Comparison of ENCODE assay signal across 19 mouse cellular contexts in the genomic region with DNA sequence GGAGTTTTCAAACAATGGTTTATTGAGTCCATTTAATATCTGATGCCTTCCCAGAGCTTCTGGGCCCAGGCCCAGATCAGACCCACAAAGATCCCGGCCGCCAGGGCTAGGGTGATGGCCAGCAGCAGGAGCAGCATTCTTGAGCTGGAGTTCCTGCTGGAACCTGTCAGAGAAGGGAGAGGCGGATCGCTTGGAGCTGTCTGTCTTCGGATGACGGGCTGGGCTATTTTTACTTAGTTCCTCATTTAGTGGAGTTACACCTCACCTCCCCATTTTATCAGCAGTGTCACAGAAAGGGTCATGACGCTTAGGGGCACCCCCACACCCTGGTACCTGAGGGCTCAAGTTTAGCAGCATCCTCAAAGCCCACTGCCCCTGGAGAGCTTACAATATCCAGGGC. TPM values are rescaled to one million over a fixed set of nuclear protein-coding genes. Genes with fewer than 3 reads are reported as not detected.
DNase-seq lines count a peak whose midpoint lies in the region; ATAC-seq lines count a peak whose summit lies in the region.
"Had no signal": no experiment of that assay in that cellular context is flagged by ENCODE, and none has a peak within 500 bp of the region (broad histone marks: within the 10 kb centered on the region; RNA-seq: fewer than 3 reads in every experiment).

No protein-coding gene starts in this region.

- peaks cover 25 to 39% of the 10 kb centered on the region in 2 experiments for H3K4me1 ChIP-seq in heart, embryonic 14.5 days (ENCODE audit: control insufficient read depth in 2 of 2, insufficient read depth in 2 of 2, low read length in 2 of 2)
- H3K4me1 ChIP-seq: neural tube, embryonic 12.5 days had no signal

- H3K27me3 ChIP-seq in heart, embryonic 14.5 days (ENCODE audit: control insufficient read depth, insufficient read depth, low read length), result no peaks in the 10 kb centered on the region
- H3K27me3 ChIP-seq: lung, embryonic 15.5 days; midbrain, embryonic 15.5 days; neural tube, embryonic 12.5 days had no signal

- no peak for DNase-seq in heart, postnatal 25 days (ENCODE audit: low spot score)
- peak; percentile 52 to 63 for DNase-seq in B cell, adult 2 months
- DNase-seq in Muller cell, postnatal 12 days (ENCODE audit: inconsistent ontology term), result peak; percentile 30
- DNase-seq in neural tube, embryonic 10.5 days (ENCODE audit: extremely low spot score, low spot score), result no peak
- no peak for DNase-seq in kidney, postnatal 10 days
- DNase-seq: adrenal gland, adult 8-10 months; cerebellum, adult 9-11 months; kidney, postnatal 14 days; spleen, adult 18-20 months had no signal

- H3K9ac ChIP-seq in heart, embryonic 14.5 days (ENCODE audit: low read length), result peak overlapping the region; percentile 35
- H3K9ac ChIP-seq: lung, embryonic 15.5 days; midbrain, embryonic 15.5 days; neural tube, embryonic 12.5 days had no signal

- no peak overlapping the region; the same call in 1 of the 2 replicates for H3K4me2 ChIP-seq in heart, embryonic 14.5 days (ENCODE audit: low read length)
- H3K4me2 ChIP-seq: lung, embryonic 15.5 days; midbrain, embryonic 15.5 days; neural tube, embryonic 12.5 days had no signal

- no peaks in the 10 kb centered on the region for H3K36me3 ChIP-seq in heart, embryonic 14.5 days (ENCODE audit: control insufficient read depth, insufficient read depth, low read length)
- H3K36me3 ChIP-seq: lung, embryonic 15.5 days; midbrain, embryonic 15.5 days had no signal

- intact Hi-C loops in heart, postnatal 25 days (cut with DNase I), result no loop called here

- H3K27ac ChIP-seq in heart, embryonic 14.5 days (replicated peaks in 1 of 2; ENCODE audit: control insufficient read depth in 1 of 2, insufficient read depth in 1 of 2, low read depth in 2 of 2, low read length in 2 of 2), result peak overlapping the region; percentile 67 to 71
- H3K27ac ChIP-seq: lung, embryonic 15.5 days; midbrain, embryonic 15.5 days; neural tube, embryonic 12.5 days had no signal

- H3K9me3 ChIP-seq in heart, embryonic 14.5 days (ENCODE audit: control insufficient read depth, low read length), result no peaks in the 10 kb centered on the region
- H3K9me3 ChIP-seq: lung, embryonic 15.5 days; midbrain, embryonic 15.5 days; neural tube, embryonic 12.5 days had no signal

- no peak for ATAC-seq in heart, embryonic 14.5 days (ENCODE audit: insufficient number of reproducible peaks, insufficient read depth, low FRiP score, low read depth)
- peak; percentile 31; the same call in 1 of the 2 replicates for ATAC-seq in megakaryocyte-erythroid progenitor cell, adult 5-6 weeks (replicated peaks; ENCODE audit: low FRiP score, low TSS enrichment, poor library complexity, severe bottlenecking)
- ATAC-seq: midbrain, embryonic 15.5 days had no signal

- 16% methylated on average over 7 of the region's 7 CpGs for WGBS in heart, embryonic 14.5 days

- H3K4me3 ChIP-seq in heart, embryonic 14.5 days (ENCODE audit: control insufficient read depth in 1 of 2, insufficient read depth in 1 of 2, low read depth in 1 of 2, low read length in 2 of 2), result no peak overlapping the region
- H3K4me3 ChIP-seq: lung, embryonic 15.5 days; midbrain, embryonic 15.5 days; neural tube, embryonic 12.5 days had no signal

RNA-seq across cellular contexts. Expression of gene Zp1, which starts 6.1 kb away (rescaled TPM):
- polyA plus RNA-seq in heart, embryonic 14.5 days (2014; fragmentation: Nextera tagmentation; extraction: Ambion mirVana), result not detected in 2 replicates
- not detected for total RNA-seq in heart, postnatal 25 days (2021)
- not detected in 2 replicates for total RNA-seq in megakaryocyte-erythroid progenitor cell, adult 5-6 weeks (2014; fragmentation: Nextera tagmentation)
- not detected in 2 replicates for total RNA-seq in megakaryocyte-erythroid progenitor cell, adult 5-6 weeks (2017)
- total RNA-seq: adrenal gland, adult 8-10 months; heart, postnatal 10 days; layer of hippocampus, postnatal 10 days; left cerebral cortex, postnatal 25 days; liver, adult 2 months had no signal
- polyA plus RNA-seq: intestine, embryonic 14.5 days; liver, adult 2 months; lung, embryonic 15.5 days; neural tube, embryonic 12.5 days had no signal

RNA-seq across cellular contexts. Expression of gene Prpf19, which starts 19.3 kb away (rescaled TPM):
- polyA plus RNA-seq in heart, embryonic 14.5 days (2014; fragmentation: Nextera tagmentation; extraction: Ambion mirVana), result 32.0 and 35.3 TPM in 2 replicates
- 100 to 1,000 TPM; 213 to 229 TPM for total RNA-seq in heart, postnatal 25 days (2021)
- total RNA-seq in megakaryocyte-erythroid progenitor cell, adult 5-6 weeks (2014; fragmentation: Nextera tagmentation), result 148 and 173 TPM in 2 replicates
- 145 and 393 TPM in 2 replicates for total RNA-seq in megakaryocyte-erythroid progenitor cell, adult 5-6 weeks (2017)

RNA-seq across cellular contexts. Expression of gene Ptgdr2, which starts 22.7 kb away (rescaled TPM):
- polyA plus RNA-seq in heart, embryonic 14.5 days (2014; fragmentation: Nextera tagmentation; extraction: Ambion mirVana), result 0.07 and 0.22 TPM in 2 replicates
- under 1 TPM in 1 of 2 experiments, not detected in 1; 0.08 TPM for total RNA-seq in heart, postnatal 25 days (2021)
- not detected in 2 replicates for total RNA-seq in megakaryocyte-erythroid progenitor cell, adult 5-6 weeks (2014; fragmentation: Nextera tagmentation)
- not detected in 2 replicates for total RNA-seq in megakaryocyte-erythroid progenitor cell, adult 5-6 weeks (2017)
- total RNA-seq: liver, adult 2 months had no signal
- polyA plus RNA-seq: intestine, embryonic 14.5 days; liver, adult 2 months; neural tube, embryonic 12.5 days had no signal

RNA-seq across cellular contexts. Expression of gene Tmem109, which starts 32.5 kb away (rescaled TPM):
- polyA plus RNA-seq in heart, embryonic 14.5 days (2014; fragmentation: Nextera tagmentation; extraction: Ambion mirVana), result 92.4 and 94.5 TPM in 2 replicates
- 10 to 100 TPM; 82.8 to 87.8 TPM for total RNA-seq in heart, postnatal 25 days (2021)
- total RNA-seq in megakaryocyte-erythroid progenitor cell, adult 5-6 weeks (2014; fragmentation: Nextera tagmentation), result 23.4 and 41.0 TPM in 2 replicates
- total RNA-seq in megakaryocyte-erythroid progenitor cell, adult 5-6 weeks (2017), result 11.1 and 21.7 TPM in 2 replicates

RNA-seq across cellular contexts. Expression of gene Ccdc86, which starts 34.8 kb away (rescaled TPM):
- 12.9 and 14.7 TPM in 2 replicates for polyA plus RNA-seq in heart, embryonic 14.5 days (2014; fragmentation: Nextera tagmentation; extraction: Ambion mirVana)
- 1 to 10 TPM; 5.7 to 6.2 TPM for total RNA-seq in heart, postnatal 25 days (2021)
- 24.8 and 30.6 TPM in 2 replicates for total RNA-seq in megakaryocyte-erythroid progenitor cell, adult 5-6 weeks (2014; fragmentation: Nextera tagmentation)
- 21.0 and 26.2 TPM in 2 replicates for total RNA-seq in megakaryocyte-erythroid progenitor cell, adult 5-6 weeks (2017)

Comparison
In these comparisons a context has a peak if more than half of its experiments do, and no peak if none do; other contexts are left out.
1. DNase-seq: peak in B cell, adult 2 months (2 of 2) and Muller cell, postnatal 12 days (single experiment); none in heart, postnatal 25 days (single experiment), neural tube, embryonic 10.5 days (single experiment) and kidney, postnatal 10 days (single experiment).